Mouse (Mus musculus): ENCODE measurements around the gene Rnf31. TPM values are rescaled to one million over a fixed set of nuclear protein-coding genes. Genes with fewer than 3 reads are reported as not detected.

The Rnf31 gene
- total and polyA plus RNA-seq, 3 experiments, result 30.8 to 38.9 (median 36.6) TPM

DNA sequence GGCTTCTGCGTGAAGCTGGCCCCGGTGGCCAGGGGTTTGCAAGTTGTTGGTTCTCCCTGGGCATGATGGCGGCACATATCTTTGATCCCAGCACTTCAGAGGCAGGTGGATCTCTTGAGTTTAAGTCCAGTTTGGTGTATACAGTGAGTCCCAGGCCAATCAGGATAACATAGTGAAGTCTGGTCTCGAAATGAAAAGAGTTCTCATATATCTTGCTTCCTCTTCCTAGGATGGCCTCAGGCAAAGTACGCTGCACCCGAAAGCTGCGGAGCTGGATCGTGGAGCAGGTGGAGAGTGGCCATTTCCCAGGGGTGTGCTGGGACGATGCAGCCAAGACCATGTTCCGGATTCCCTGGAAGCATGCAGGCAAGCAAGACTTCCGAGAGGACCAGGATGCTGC, 13.3 kb downstream of the Rnf31 start:
- no peak for DNase-seq

DNA sequence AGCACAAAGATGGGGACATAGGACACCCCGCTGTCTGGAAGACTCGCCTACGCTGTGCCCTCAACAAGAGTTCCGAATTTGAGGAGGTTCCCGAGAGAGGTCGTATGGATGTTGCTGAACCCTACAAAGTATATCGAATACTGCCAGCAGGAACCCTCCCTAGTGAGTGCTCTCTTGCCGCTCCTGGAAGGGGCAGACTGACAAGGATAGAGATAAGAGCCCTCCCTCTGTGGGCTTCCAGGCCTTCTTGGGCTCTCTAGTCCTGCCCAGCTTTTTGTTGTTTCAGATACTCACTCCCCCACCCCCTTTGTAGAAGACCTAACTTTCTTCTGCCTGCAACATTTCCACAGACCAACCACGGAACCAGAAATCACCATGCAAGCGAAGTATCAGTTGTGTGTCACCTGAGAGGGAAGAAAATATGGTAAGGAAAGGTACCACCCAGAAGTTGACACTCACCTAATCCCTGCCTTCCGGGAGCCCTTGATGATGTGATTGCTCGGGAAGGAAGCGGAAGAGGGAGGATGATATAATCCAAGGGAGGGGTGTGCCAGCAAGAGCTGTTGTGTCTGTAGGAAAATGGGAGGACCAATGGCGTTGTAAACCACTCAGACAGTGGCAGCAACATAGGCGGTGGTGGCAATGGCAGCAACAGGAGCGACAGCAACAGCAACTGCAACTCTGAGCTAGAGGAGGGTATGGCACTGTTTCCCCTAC, 14.4 kb downstream of the Rnf31 start:
- no peak for DNase-seq

DNA sequence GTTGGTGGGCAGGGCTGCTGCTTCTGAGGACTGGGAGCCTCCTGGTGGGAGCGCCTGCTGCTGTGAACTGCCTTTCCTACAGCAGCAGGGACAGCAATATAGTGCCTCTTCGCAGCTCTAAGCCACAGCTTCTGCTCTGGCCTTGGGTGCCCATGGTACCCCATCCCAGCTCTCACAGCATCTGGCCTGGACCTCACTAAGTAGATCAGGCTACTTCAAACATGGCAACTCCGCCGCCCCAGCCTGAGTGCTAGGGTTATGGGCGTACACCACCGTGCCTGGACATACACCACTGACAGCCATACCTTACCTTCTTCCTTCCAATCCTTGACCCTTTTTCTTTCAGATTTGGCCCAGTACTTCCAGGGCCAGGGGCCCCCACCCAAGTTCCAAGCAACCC, 16.8 kb downstream of the Rnf31 start:
- no peak for DNase-seq

- DNase-seq, result no peak
Measured at GRCm38 (mm10) chr14:55613346-55613745, 21.8 kb downstream of the Rnf31 start.

- DNase-seq, result no peak
Measured at GRCm38 (mm10) chr14:55614565-55615178, 23.2 kb downstream of the Rnf31 start.

GRCm38 (mm10) chr14:55615876-55616275, 24.4 kb downstream of the Rnf31 start:
- DNase-seq, result no peak

- DNase-seq, result no peak
Measured at GRCm38 (mm10) chr14:55616844-55617243, 25.3 kb downstream of the Rnf31 start.

DNA sequence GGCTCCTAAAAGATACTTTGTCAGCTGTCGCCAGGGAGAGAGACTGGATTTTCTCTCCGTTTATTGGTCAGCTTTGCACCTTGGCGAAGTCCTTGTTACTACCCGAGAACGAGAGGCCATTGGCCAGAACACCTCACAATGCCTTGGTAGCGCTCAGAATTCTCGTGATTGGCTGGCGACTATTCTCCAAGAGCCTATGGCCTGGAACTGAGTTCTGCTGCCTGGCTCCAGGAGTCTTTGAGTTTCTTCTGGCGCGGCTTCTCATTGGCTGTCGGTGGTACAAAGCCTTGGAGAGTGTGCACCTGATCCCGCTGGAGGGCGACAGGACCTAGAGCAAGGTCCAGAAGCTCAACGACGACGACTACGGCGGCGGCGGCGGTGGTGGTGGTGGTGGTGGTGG, 26.3 kb downstream of the Rnf31 start, which contains the start of gene Rec8:
TSS of gene Rec8 (plus strand) at position 216 of the 400 bp plus-strand sequence.
- peak; percentile 45 for DNase-seq

DNA sequence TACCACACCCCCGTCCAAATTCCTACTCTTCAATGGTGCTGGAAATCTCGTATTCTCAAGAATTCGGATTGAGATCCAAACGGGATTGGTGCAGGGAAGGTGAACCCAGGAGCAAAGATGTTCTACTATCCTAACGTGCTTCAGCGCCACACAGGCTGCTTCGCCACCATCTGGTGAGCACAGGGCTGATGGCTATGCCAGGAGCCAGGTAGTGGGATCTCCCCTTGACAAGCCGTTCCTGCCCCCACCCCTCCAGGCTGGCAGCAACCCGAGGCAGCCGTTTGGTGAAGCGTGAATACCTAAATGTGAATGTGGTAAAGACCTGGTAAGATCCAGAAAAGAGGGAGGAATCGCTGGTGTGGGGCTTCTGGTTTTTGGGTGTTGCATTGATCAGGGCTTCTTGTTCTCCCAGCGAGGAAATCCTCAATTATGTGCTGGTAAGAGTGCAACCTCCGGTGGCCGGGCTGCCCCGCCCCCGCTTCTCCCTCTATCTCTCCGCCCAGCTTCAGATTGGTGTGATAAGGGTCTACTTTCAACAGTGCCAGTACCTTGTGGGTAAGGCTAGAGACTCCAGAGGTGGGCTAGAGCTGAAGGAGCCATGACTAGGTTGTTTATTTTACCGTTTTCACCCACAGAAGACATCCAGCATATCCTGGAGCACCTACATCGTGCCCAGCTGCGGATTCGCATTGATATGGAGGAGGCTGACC, 27.1 kb downstream of the Rnf31 start:
- DNase-seq, result no peak

GRCm38 (mm10) chr14:55628077-55628827, 36.7 kb downstream of the Rnf31 start:
- no peak for DNase-seq

DNA sequence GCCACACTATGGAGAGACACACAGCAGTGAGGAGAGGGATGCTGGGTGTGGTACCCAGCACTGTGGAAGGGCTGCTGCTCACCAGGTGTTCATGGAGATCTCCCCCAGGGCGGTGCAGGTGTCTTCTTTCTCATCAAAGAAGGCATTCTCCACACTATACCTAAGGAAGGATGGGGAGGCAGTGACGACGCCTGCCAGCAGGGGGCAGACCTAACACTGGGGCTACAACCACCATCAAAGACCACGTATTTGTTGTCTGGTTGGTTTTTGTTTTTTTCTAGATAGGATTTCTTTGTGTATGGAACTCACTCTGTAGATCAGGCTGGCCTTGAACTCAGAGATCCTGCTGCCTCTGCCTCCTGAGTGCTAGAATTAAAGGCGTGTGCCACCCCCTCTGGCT, 37.8 kb downstream of the Rnf31 start:
- DNase-seq, result peak; percentile 56

DNA sequence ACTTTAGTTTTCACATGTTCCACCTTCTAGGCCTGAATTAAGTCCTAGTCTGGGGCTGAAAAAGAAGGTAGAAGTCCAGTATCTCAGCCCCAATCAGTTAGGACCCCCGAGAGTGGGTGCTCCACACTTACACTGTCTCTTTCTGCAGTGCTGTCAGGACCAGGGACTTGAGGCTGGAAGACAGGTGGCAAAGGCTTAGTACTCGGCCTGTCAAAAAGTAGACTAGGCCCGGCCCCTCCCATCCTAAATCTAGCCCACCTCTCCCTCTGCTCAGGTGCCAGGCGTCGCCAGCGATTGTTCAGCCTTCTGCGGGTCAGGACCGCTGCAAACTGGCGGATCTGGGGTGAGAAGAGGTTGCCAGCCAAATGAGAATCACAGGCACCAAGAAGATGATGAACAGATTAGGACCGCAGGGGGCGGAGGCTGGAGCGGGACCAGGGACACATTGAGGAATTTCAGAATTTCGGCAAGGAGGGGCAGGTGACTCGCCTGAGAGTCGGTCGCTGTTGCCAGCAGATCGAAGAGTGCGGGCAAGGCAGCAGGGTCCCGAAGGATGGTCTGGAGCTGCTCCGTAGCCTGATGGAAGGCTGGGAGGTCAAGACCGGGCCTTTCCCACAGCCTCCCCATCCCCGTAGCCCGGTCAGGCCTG, 43.5 kb downstream of the Rnf31 start:
- DNase-seq, result peak; percentile 71

GRCm38 (mm10) chr14:55635523-55636007, 44.1 kb downstream of the Rnf31 start, which contains the start of gene Ipo4:
TSS of gene Ipo4 (minus strand) at chr14:55635957.
- DNase-seq, result peak; percentile 93

DNA sequence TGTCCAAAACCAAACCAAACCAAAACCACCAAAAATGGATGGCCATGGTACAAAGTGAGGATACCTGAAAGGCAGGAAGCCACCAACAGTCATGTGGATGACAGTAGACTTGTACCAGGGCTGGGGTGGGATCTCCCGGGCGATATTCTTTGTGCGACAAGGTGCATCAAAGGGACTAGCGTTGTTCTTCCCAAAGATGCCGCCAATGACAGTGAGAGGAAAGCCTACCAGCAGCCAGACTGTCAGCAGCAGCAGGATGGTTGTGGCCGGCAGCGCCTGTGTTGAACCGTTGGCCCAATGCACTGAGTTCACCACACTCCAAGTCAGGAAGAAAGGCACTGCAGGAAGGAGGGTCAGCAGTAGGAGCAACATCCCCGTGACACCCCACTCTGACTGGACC, 46.3 kb downstream of the Rnf31 start, which contains the start of gene Gm49378:
TSS of gene Gm49378 (minus strand) at position 101 of the 400 bp plus-strand sequence.
- no peak for DNase-seq

- DNase-seq, result no peak
Measured at GRCm38 (mm10) chr14:55640816-55641215, 49.3 kb downstream of the Rnf31 start.

DNA sequence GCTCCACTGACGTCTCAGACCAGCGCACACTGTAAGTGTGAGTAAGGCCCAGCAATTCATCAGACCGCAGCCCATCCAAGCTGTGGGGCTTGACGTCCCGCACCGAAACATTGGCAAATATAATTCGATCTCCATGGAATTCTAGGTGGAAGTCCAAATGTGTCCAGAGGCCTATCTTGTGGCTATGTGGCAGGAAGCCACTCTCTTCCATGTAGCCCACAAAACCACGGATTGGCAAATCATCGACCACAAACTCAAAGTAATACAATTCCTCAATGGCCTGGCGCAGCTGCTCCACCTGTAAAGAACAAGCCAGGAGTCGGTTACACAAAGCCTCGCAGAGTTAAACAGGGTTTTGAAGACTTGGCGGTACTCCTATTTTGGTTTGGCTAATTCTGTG, 49.8 kb downstream of the Rnf31 start:
- no peak for DNase-seq

GRCm38 (mm10) chr14:55642679-55643059, 51.2 kb downstream of the Rnf31 start:
- DNase-seq, result no peak

DNA sequence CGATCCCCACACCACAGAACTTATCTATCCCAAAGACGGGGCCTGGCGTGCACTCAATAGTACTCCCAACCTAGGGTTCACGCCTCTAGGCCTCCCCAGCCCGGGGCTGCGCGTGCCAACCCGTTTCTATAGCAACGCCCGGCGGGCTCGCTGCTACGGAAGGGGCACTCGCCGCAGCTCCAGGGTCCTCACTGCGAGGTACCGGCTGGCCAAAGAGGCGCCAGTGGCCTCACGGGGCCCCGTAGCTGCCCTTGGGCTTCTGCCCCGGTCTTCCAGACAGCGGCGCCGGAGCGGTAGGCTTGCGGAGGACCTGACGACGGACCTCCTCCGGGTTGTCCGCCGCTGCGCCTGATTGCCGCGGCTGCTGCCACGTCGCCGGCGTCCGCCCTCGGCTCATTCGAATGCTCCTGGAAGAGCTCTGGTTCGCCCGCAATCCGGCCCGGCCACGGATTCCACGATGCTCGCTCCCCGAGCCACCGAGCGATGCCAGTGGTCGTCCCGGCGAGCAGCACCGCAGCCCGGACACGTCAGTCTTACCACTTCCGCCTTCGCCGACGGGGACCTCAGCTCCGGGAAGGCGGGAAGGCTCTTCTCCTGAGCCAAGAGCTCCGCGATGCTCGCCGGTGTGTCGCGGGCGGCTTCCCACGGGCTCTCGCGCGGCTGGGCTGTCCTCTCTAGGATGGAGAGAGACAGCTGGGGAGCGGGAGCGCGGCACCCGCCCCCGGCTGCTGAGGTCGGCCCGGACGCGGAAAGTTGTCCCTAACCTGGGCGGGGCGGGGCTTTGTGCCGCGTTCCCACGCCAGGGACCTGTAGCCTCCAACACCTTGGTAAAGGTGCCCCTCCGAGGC, 51.8 kb downstream of the Rnf31 start, which contains the start of gene Tm9sf1:
TSS of gene Tm9sf1 (minus strand) at position 747 of the 848 bp plus-strand sequence.
- DNase-seq, result peak; percentile 94

GRCm38 (mm10) chr14:55644261-55644888, 52.9 kb downstream of the Rnf31 start:
- no peak for DNase-seq

DNA sequence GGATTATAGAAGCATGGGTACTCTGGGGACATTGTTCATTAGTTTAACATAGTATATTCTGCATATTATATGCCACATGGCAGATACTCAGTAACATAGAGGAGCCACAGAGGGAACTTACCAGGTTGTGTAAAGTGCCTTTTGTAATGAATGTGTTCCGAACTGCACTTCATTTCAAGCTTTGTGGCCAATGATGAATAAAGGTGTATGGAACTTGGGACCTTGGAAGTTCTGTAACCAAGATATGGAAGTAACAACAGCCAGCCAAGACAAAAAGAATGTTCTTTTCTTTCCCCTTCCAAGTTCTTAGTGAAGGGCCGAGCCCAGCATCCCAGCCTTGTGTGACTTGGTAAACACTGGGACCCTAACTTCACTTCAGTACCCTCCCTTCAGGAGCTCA, 58.4 kb downstream of the Rnf31 start, which contains the start of gene Tssk4:
TSS of gene Tssk4 (plus strand) at position 301 of the 400 bp plus-strand sequence.
- DNase-seq, result no peak
